Mouse (Mus musculus) stomach, postnatal 0 days (tissue): ENCODE data around the gene Tle2. TPM values are rescaled to one million over a fixed set of nuclear protein-coding genes. Genes with fewer than 3 reads are reported as not detected.

Source experiments
- ATAC-seq: fragments of 200-750 bp; cut with Nextera tagmentation; 2 replicates; pipeline ENCODE4 v1.8.0; 2017; ENCODE audit not compliant: low FRiP score, low TSS enrichment
- DNase-seq: peaks from one replicate; pipeline ENCODE4 v3.0.0-alpha.2; 2016; ENCODE audit warnings: low spot score
- H3K27ac ChIP-seq: fragments of 300-500 bp; sonication (generic); replicated peaks from 2 replicates; pipeline ENCODE4 v1.5.1; 2014; ENCODE audit warnings: mild to moderate bottlenecking, control low read depth
- H3K27me3 ChIP-seq: fragments of 300-500 bp; sonication (generic); 2 replicates; pipeline ENCODE4 v1.6.1; 2014; ENCODE audit warnings: low read length; ENCODE audit not compliant: control insufficient read depth, insufficient read depth
- H3K36me3 ChIP-seq: fragments of 300-500 bp; sonication (generic); 2 replicates; pipeline ENCODE4 v1.6.1; 2014; ENCODE audit warnings: low read length, mixed read lengths; ENCODE audit not compliant: control insufficient read depth, insufficient read depth
- H3K4me1 ChIP-seq: fragments of 300-500 bp; sonication (generic); replicated peaks from 2 replicates; pipeline ENCODE4 v1.6.1; 2014; ENCODE audit warnings: antibody characterized with exemption; ENCODE audit not compliant: control insufficient read depth, insufficient read depth
- H3K4me2 ChIP-seq: fragments of 300-500 bp; sonication (generic); replicated peaks from 2 replicates; pipeline ENCODE4 v1.6.1; 2014; ENCODE audit warnings: low read depth, mild to moderate bottlenecking, control low read depth, moderate library complexity
- H3K4me3 ChIP-seq: fragments of 300-500 bp; sonication (generic); 2 replicates; pipeline ENCODE4 v1.5.1; 2014; ENCODE audit warnings: low read depth, low read length, control low read depth
- H3K9ac ChIP-seq: fragments of 300-500 bp; sonication (generic); 2 replicates; pipeline ENCODE4 v1.6.1; 2014; ENCODE audit warnings: mild to moderate bottlenecking, low read length, control low read depth, mixed read lengths
- H3K9me3 ChIP-seq: fragments of 300-500 bp; sonication (generic); 2 replicates; pipeline ENCODE4 v1.6.1; 2016; ENCODE audit warnings: low read length; ENCODE audit not compliant: control insufficient read depth
- CTCF ChIP-seq: IDR thresholded peaks from 2 replicates; pipeline ENCODE4 v1.5.1; 2016; ENCODE audit warnings: antibody characterized with exemption, low read depth, mild to moderate bottlenecking, moderate library complexity
- EP300 ChIP-seq: optimal IDR thresholded peaks from 2 replicates; pipeline ENCODE3; 2016; ENCODE audit warnings: antibody characterized with exemption
- WGBS: fragments of 180-500 bp; shearing (Covaris S2); extraction: QIAGEN DNeasy Blood & Tissue Kit; methylation state at CpG from one replicate; pipeline ENCODE4 v1.1.7; 2014; 5-methylcytosine and 5-hydroxymethylcytosine counted together
- polyA plus RNA-seq: library from polyadenylated mRNA; unstranded; fragments of >200 nt; fragmentation: Nextera tagmentation; extraction: Ambion mirVana; gene quantifications from 2 replicates; pipeline ENCODE4 v1.2.1, GENCODE M21; 2015

Tle2 gene
- polyA plus RNA-seq, 1 experiment from 2014 or later: 4.8 TPM

DNA sequence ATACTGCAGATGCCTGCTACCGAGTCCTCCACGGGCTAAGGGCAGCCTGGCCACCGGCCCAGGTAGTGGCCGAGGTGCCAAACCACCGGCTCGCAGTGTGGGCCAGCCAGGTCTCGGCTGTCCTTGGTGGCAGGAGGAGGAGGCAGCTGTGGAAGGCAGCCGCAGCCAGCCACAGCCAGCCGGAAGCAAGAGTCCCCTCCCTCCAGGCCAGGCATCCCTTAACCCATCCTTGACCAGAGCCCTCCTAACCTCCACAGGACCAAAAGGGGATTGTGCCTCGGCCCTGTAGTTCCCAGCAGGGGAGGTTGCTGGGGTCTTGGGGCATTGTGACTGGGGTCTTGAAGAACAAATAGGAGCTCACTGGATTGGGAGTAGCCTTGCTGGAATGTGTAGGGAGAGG is 10.1 kb upstream of the Tle2 start:
- ATAC-seq (peak; percentile 19; the same call in 1 of the 2 replicates), DNase-seq (no peak)
- peaks cover 9% of the 10 kb centered on the region for H3K4me1 ChIP-seq
- H3K9me3 ChIP-seq: no peaks in the 10 kb centered on the region
- H3K9ac ChIP-seq: peak overlapping the region; percentile 47
- no peaks in the 10 kb centered on the region for H3K27me3 ChIP-seq
- peak overlapping the region; percentile 46 for H3K4me2 ChIP-seq
- peaks cover 16% of the 10 kb centered on the region for H3K36me3 ChIP-seq
- 0 out of 2 replicates have a peak overlapping the region, but pooled peaks have one; percentile 8 for H3K4me3 ChIP-seq
- 12% methylated on average over 10 of the region's 10 CpGs for WGBS
- no peak for TF ChIP-seq CTCF
- no peak for TF ChIP-seq EP300
- H3K27ac ChIP-seq: 0 out of 2 replicates have a peak overlapping the region, but pooled peaks have one; percentile 13

DNA sequence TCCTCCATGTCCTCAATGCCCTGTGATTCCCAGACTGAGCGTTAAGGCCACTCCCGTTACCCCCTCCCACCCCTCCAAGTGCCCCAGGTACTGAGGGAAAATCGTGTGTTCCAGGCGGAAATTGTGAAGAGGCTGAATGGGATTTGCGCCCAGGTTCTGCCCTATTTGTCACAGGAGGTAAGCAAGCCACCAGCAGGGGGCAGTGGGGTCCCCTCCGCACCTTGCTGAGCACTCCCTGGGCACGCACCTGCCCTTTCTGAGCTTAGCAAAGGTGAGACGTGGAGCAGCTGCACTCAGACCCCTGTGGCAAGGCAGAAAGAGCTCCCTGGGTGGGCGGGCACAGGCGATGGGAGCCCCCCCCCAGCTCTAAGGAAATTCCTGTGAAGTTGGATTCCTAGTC is 9.6 kb upstream of the Tle2 start:
- DNase-seq: peak; percentile 79
- H3K4me2 ChIP-seq: no peak overlapping the region
- H3K27me3 ChIP-seq: no peaks in the 10 kb centered on the region
- TF ChIP-seq CTCF: peak; percentile 81
- TF ChIP-seq EP300: no peak
- H3K4me1 ChIP-seq: peaks cover 11% of the 10 kb centered on the region
- H3K36me3 ChIP-seq: peaks cover 16% of the 10 kb centered on the region
- no peaks in the 10 kb centered on the region for H3K9me3 ChIP-seq
- H3K4me3 ChIP-seq: no peak overlapping the region
- no peak overlapping the region for H3K27ac ChIP-seq
- 40% methylated on average over 10 of the region's 10 CpGs for WGBS
- ATAC-seq: no peak
- H3K9ac ChIP-seq: no peak overlapping the region

DNA sequence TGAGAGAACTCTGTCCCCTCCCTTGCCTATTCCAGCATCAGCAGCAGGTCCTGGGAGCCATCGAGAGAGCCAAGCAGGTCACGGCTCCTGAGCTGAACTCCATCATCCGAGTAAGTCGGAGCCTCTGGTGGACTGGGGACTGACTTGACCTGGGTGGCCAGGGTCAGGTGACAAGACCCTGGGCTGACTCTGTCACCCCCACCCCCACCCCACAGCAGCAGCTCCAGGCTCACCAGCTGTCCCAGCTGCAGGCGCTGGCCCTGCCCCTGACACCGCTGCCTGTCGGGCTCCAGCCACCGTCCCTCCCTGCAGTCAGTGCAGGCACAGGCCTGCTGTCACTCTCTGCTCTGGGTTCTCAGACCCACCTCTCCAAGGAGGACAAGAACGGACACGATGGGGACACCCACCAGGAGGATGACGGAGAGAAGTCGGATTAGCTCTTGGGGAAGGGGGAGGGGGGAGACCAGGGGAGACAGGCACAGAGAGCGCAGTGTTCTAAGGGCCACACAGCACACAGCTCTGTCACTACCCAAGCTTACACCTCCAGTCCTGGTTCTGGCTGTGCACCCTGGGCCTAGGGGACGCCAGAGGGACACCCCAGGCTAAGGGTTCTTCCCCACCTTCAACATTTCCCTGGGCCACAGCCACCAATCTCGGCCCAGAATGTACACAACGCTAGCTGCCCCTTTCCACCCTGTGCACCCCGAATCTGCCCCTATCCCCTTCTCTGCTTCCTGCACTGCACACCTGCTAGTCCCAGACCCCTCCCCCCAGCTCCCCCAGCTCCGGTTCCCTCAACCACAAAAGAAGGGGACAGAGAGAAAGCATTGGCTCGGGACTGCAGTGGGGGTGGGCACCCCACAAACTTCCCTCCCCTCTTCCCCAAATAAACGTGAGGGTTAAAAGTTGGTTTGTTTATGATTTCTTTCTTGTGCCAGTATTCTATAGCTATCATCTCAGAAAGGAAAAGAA is 8.8 kb upstream of the Tle2 start:
- no peak for ATAC-seq
- Histone ChIP-seq H3K36me3 (peaks cover 16% of the 10 kb centered on the region), H3K27ac (no peak overlapping the region), H3K4me3 (no peak overlapping the region), H3K27me3 (no peaks in the 10 kb centered on the region), H3K9ac (no peak overlapping the region), H3K9me3 (no peaks in the 10 kb centered on the region), H3K4me1 (peaks cover 12% of the 10 kb centered on the region), H3K4me2 (no peak overlapping the region)
- TF ChIP-seq CTCF (no peak), EP300 (no peak)
- 58% methylated on average over 19 of the region's 20 CpGs for WGBS
- no peak for DNase-seq

DNA sequence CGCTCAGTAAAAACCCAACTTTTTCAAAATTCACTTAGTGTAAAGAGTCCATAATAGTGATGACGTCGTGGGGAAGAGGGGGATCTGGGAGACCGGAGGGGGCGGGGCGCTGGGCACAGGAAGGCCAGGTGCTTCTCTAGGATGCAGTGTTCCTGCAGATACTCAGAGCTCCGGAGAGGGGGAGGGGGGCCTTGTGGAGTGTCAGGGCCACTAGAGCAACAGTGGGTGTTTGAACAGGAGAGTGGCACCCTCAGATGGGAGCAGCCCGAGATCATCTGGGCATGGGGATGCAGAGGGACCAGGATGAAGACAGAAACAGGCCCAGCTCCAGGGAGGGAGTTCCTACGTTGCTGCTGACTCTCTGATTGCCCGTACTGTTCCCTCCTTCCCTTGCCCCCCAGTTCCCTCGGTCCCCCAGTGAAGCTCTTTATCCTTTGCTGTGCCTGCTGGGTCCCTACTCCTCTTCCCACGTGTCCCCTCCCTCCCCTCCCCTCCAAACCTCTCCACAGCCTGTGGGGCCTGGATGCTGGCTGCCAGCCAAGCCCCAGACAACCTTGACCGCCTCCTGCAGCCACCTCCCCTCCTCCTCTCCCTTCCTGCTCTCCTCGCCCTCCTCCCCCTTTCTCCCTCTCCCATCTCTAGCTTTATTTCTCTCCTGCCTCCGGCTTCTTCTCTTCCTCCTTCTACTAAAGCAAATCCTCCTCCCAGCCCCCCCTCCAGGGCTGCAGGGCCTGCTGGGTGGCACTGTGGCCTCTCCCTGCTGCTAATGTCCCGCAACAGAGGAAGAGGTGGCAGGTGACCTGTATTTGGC is 5.8 kb upstream of the Tle2 start:
- no peak overlapping the region for H3K4me2 ChIP-seq
- H3K4me3 ChIP-seq: no peak overlapping the region
- H3K36me3 ChIP-seq: peaks cover 16% of the 10 kb centered on the region
- peaks cover 18% of the 10 kb centered on the region for H3K4me1 ChIP-seq
- H3K9me3 ChIP-seq: no peaks in the 10 kb centered on the region
- H3K27ac ChIP-seq: no peak overlapping the region
- 19% methylated on average over 15 of the region's 16 CpGs for WGBS
- no peak overlapping the region for H3K9ac ChIP-seq
- no peak for TF ChIP-seq CTCF
- no peak for TF ChIP-seq EP300
- peak; percentile 53 for DNase-seq
- H3K27me3 ChIP-seq: no peaks in the 10 kb centered on the region
- no peak for ATAC-seq

DNA sequence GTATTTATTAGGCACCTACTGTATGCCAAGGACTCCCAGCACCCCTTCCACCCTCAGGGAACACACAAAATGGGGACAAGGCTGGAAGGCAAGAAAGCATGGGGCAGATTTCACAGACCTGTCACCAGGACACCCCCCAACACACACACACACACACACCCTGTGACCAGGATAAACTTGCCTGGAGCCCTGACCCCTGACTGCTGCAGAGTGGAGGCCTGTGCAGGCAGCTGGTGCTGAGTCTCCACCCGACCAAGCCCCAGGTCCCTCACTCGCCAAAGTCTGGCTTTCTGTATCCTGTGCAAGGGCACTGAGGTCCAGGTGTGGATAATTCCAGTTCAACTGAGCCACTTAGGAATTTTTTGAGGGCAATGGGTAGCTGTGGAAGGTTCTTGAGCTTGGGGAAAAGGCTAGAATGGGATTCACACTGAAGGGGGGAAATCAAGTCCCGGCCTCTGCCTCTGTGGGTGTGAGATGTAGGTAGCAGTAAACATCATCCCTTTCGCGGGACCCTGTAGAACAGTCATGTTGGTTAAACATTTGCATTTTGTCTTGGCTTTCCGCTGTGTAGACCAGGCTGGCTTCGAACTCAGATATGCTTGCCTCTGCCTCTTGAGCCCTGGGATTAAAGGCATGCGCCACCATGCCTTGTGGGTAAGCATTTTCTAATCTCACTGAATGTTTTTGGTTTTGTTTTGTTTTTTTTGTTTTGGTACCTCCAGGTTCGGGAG is 4.7 kb upstream of the Tle2 start:
- 69% methylated on average over 9 of the region's 9 CpGs for WGBS
- peaks cover 14% of the 10 kb centered on the region for H3K4me1 ChIP-seq
- no peak for TF ChIP-seq EP300
- no peak for TF ChIP-seq CTCF
- no peaks in the 10 kb centered on the region for H3K27me3 ChIP-seq
- ATAC-seq (no peak), DNase-seq (no peak)
- no peak overlapping the region for H3K27ac ChIP-seq
- peaks cover 16% of the 10 kb centered on the region for H3K36me3 ChIP-seq
- no peak overlapping the region for H3K9ac ChIP-seq
- H3K4me3 ChIP-seq: no peak overlapping the region
- H3K4me2 ChIP-seq: no peak overlapping the region
- no peaks in the 10 kb centered on the region for H3K9me3 ChIP-seq
